Mouse (Mus musculus): Measurements from ENCODE around the gene Gm7358.
"Not testable (repeated sequence)": the region's sequence is repeated elsewhere in the genome, so short reads cannot be mapped to it uniquely, and the experiment has no call there.

DNA sequence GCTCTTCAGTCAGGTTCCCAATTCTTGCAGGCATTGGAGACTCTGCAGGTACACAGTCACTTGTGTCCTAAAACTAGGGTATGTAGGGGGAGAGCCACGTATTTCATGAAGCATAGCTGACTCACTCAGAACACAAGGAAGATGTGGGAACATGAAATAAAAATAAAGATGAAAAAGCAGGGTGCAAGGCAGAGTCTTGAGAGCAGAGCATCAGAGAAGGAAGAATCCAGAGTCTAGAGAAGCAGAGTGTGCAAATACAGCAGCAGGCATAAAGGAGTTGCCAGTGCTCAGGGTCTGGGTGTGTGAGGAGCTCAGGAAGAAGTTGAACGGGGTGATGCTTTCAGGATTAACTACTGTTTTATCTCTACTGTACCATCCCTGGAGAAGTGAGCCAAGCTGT, 17.5 kb downstream of the Gm7358 start:
- not testable (repeated sequence) for TF ChIP-seq CTCF (IDR thresholded peaks at IDR 0.05; ENCODE audit: borderline replicate concordance, control insufficient read depth, extremely low read depth, insufficient read depth, low read length, poor library complexity); POLR2A (IDR thresholded peaks at IDR 0.05; ENCODE audit: control insufficient read depth, extremely low read depth, insufficient read depth, low read length, poor library complexity)

All from thymus, adult 2 months (tissue).